Mouse (Mus musculus) hindbrain, postnatal 0 days (tissue): ENCODE data around the gene Anapc16. TPM values are rescaled to one million over a fixed set of nuclear protein-coding genes. Genes with fewer than 3 reads are reported as not detected.

Experiments
- ATAC-seq: fragments of 200-750 bp; cut with Nextera tagmentation; 2 replicates; pipeline ENCODE4 v1.8.0; 2017; ENCODE audit warnings: mild to moderate bottlenecking, moderate TSS enrichment, moderate library complexity
- DNase-seq: peaks from one replicate; pipeline ENCODE4 v3.0.0-alpha.2; 2015; ENCODE audit warnings: low spot score
- H3K27ac ChIP-seq: fragments of 300-500 bp; sonication (generic); 2 replicates; pipeline ENCODE4 v1.5.1; 2014; ENCODE audit warnings: mild to moderate bottlenecking
- H3K27me3 ChIP-seq: fragments of 300-500 bp; sonication (generic); 2 replicates; pipeline ENCODE4 v1.6.1; 2014; ENCODE audit warnings: low read length, mixed read lengths; ENCODE audit not compliant: insufficient read depth
- H3K36me3 ChIP-seq: fragments of 300-500 bp; sonication (generic); 2 replicates; pipeline ENCODE4 v1.6.1; 2014; ENCODE audit warnings: low read length, mixed read lengths; ENCODE audit not compliant: insufficient read depth
- H3K4me1 ChIP-seq: fragments of 300-500 bp; sonication (generic); 2 replicates; pipeline ENCODE4 v1.6.1; 2014; ENCODE audit warnings: antibody characterized with exemption, low read length, mixed read lengths; ENCODE audit not compliant: insufficient read depth
- H3K4me2 ChIP-seq: fragments of 300-500 bp; sonication (generic); 2 replicates; pipeline ENCODE4 v1.6.1; 2014; ENCODE audit warnings: low read depth, mild to moderate bottlenecking, low read length, moderate library complexity, mixed read lengths
- H3K4me3 ChIP-seq: fragments of 300-500 bp; sonication (generic); 2 replicates; pipeline ENCODE4 v1.5.1; 2014; ENCODE audit warnings: low read length
- H3K9ac ChIP-seq: fragments of 300-500 bp; sonication (generic); replicated peaks from 2 replicates; pipeline ENCODE4 v1.6.1; 2014; ENCODE audit warnings: mild to moderate bottlenecking, low read length, moderate library complexity, mixed read lengths
- H3K9me3 ChIP-seq: fragments of 300-500 bp; sonication (generic); 2 replicates; pipeline ENCODE4 v1.6.1; 2016; ENCODE audit warnings: low read length, mixed read lengths
- CTCF ChIP-seq: IDR thresholded peaks from 2 replicates; pipeline ENCODE4 v1.5.1; 2016; ENCODE audit warnings: antibody characterized with exemption, control low read depth, low read depth
- WGBS: fragments of 180-500 bp; shearing (Covaris S2); extraction: QIAGEN DNeasy Blood & Tissue Kit; methylation state at CpG from one replicate; pipeline ENCODE4 v1.1.7; 2014; 5-methylcytosine and 5-hydroxymethylcytosine counted together
- polyA plus RNA-seq: library from polyadenylated mRNA; unstranded; fragments of >200 nt; fragmentation: Nextera tagmentation; extraction: Ambion mirVana; gene quantifications from 2 replicates; pipeline ENCODE4 v1.2.1, GENCODE M21; 2015
- total RNA-seq: library from RNA; depleted of rRNA; stranded (reverse); fragments of >200 nt; gene quantifications from 2 replicates; pipeline ENCODE4 v1.2.3, GENCODE M21; 2014; rRNA removed

Anapc16 gene
- total and polyA plus RNA-seq, 2 experiments from 2014 or later = 70.1 to 133 TPM

- no peak for DNase-seq
- no peaks in the 10 kb centered on the region for H3K36me3 ChIP-seq
- H3K9ac ChIP-seq = no peak overlapping the region
- 67% methylated on average over 1 of the region's 1 CpGs for WGBS
- peaks cover 15% of the 10 kb centered on the region for H3K4me1 ChIP-seq
- H3K27me3 ChIP-seq = no peaks in the 10 kb centered on the region
- H3K27ac ChIP-seq = no peak overlapping the region
- TF ChIP-seq CTCF = no peak
- H3K4me3 ChIP-seq = no peak overlapping the region
- ATAC-seq = no peak
- no peak overlapping the region for H3K4me2 ChIP-seq
- H3K9me3 ChIP-seq = no peaks in the 10 kb centered on the region
Observed at GRCm38 (mm10) chr10:59939081-59939480, 63.9 kb downstream of the Anapc16 start.

- Histone ChIP-seq H3K9ac (no peak overlapping the region), H3K4me2 (no peak overlapping the region), H3K4me1 (peaks cover 15% of the 10 kb centered on the region), H3K36me3 (no peaks in the 10 kb centered on the region), H3K27me3 (no peaks in the 10 kb centered on the region), H3K4me3 (no peak overlapping the region), H3K27ac (no peak overlapping the region), H3K9me3 (no peaks in the 10 kb centered on the region)
- no peak for ATAC-seq
- 88% methylated on average over 5 of the region's 5 CpGs for WGBS
- TF ChIP-seq CTCF = no peak
- no peak for DNase-seq
Observed at GRCm38 (mm10) chr10:59938662-59939061, 64.3 kb downstream of the Anapc16 start.

Other genes with a start within 250 kb of the Anapc16 start
- gene Dnajb12, start 123.6 kb downstream of the Anapc16 start, total RNA-seq = 45.1 and 56.8 TPM in 2 replicates
- 25.5 and 26.4 TPM in 2 replicates for gene Dnajb12, start 123.6 kb downstream of the Anapc16 start, polyA plus RNA-seq
- 55.9 and 76.6 TPM in 2 replicates for gene Ddit4, start 51.3 kb downstream of the Anapc16 start, total RNA-seq
- 55.2 and 56.9 TPM in 2 replicates for gene Ddit4, start 51.3 kb downstream of the Anapc16 start, polyA plus RNA-seq
- gene Ascc1, start 330 bp downstream of the Anapc16 start, total RNA-seq = 10.6 and 11.5 TPM in 2 replicates
- gene Ascc1, start 330 bp downstream of the Anapc16 start, polyA plus RNA-seq = 41.8 and 42.9 TPM in 2 replicates
- gene Spock2, start 103.1 kb upstream of the Anapc16 start, total RNA-seq = 283 and 297 TPM in 2 replicates
- gene Spock2, start 103.1 kb upstream of the Anapc16 start, polyA plus RNA-seq = 98.0 and 106 TPM in 2 replicates
- gene Chst3, start 216.1 kb upstream of the Anapc16 start, total RNA-seq = 7.2 and 10.0 TPM in 2 replicates
- 0.89 and 0.96 TPM in 2 replicates for gene Chst3, start 216.1 kb upstream of the Anapc16 start, polyA plus RNA-seq